Mouse (Mus musculus) forebrain, embryonic 12.5 days (tissue): ENCODE measurements around the gene Mfsd6l. TPM values are rescaled to one million over a fixed set of nuclear protein-coding genes. Genes with fewer than 3 reads are reported as not detected.

Source experiments
- ATAC-seq: fragments of 200-750 bp; cut with Nextera tagmentation; 2 replicates; pipeline ENCODE4 v1.8.0; 2017; ENCODE audit warnings: moderate TSS enrichment; ENCODE audit not compliant: low FRiP score
- H3K27ac ChIP-seq: fragments of 300-500 bp; sonication (generic); 2 replicates; pipeline ENCODE4 v1.5.1; 2016; ENCODE audit warnings: mild to moderate bottlenecking
- H3K27me3 ChIP-seq: fragments of 300-500 bp; sonication (generic); 2 replicates; pipeline ENCODE4 v1.6.1; 2016; ENCODE audit warnings: mild to moderate bottlenecking
- H3K36me3 ChIP-seq: fragments of 300-500 bp; sonication (generic); replicated peaks from 2 replicates; pipeline ENCODE4 v1.6.1; 2016; ENCODE audit warnings: mild to moderate bottlenecking
- H3K4me1 ChIP-seq: fragments of 300-500 bp; sonication (generic); 2 replicates; pipeline ENCODE4 v1.6.1; 2016
- H3K4me2 ChIP-seq: fragments of 300-500 bp; sonication (generic); 2 replicates; pipeline ENCODE4 v1.6.1; 2016; ENCODE audit warnings: mild to moderate bottlenecking, moderate library complexity
- H3K4me3 ChIP-seq: fragments of 300-500 bp; sonication (generic); replicated peaks from 2 replicates; pipeline ENCODE4 v1.5.1; 2016; ENCODE audit warnings: mild to moderate bottlenecking
- H3K9ac ChIP-seq: fragments of 300-500 bp; sonication (generic); 2 replicates; pipeline ENCODE4 v1.6.1; 2016; ENCODE audit warnings: mild to moderate bottlenecking
- H3K9me3 ChIP-seq: fragments of 300-500 bp; sonication (generic); 2 replicates; pipeline ENCODE4 v1.6.1; 2016
- WGBS: fragments of 180-500 bp; shearing (Covaris S2); methylation state at CpG from one replicate; pipeline ENCODE4 v1.1.7; 2016; 5-methylcytosine and 5-hydroxymethylcytosine counted together
- polyA plus RNA-seq: library from polyadenylated mRNA; unstranded; fragments of >200 nt; fragmentation: Nextera tagmentation; extraction: Ambion mirVana; gene quantifications from 2 replicates; pipeline ENCODE4 v1.2.1, GENCODE M21; 2016

Mfsd6l gene
- 0.09 TPM in 1 of 2 replicates, not detected in the other for polyA plus RNA-seq

GRCm38 (mm10) chr11:68555918-68556584, at the start of gene Mfsd6l:
Mfsd6l (plus strand) TSS chr11:68556186.
- H3K4me1 ChIP-seq, result 0 out of 2 replicates have a peak, but pooled peaks cover 6% of the 10 kb centered on the region
- H3K36me3 ChIP-seq, result no peaks in the 10 kb centered on the region
- H3K4me2 ChIP-seq, result peak within 1 kb of the TSS; percentile 38
- WGBS, result 5% methylated on average over 37 of the region's 37 CpGs
- no peak for ATAC-seq
- no peak within 1 kb of the TSS for H3K27ac ChIP-seq
- no peaks in the 10 kb centered on the region for H3K9me3 ChIP-seq
- H3K27me3 ChIP-seq, result peaks cover 19% of the 10 kb centered on the region
- peak within 1 kb of the TSS; percentile 3; the same call in 1 of the 2 replicates for H3K4me3 ChIP-seq
- H3K9ac ChIP-seq, result no peak within 1 kb of the TSS

GRCm38 (mm10) chr11:68507246-68507645, 48.7 kb upstream of the Mfsd6l start:
- no peak overlapping the region for H3K9ac ChIP-seq
- H3K27ac ChIP-seq, result no peak overlapping the region
- no peaks in the 10 kb centered on the region for H3K4me1 ChIP-seq
- H3K9me3 ChIP-seq, result no peaks in the 10 kb centered on the region
- H3K4me3 ChIP-seq, result no peak overlapping the region
- no peak for ATAC-seq
- 89% methylated on average over 7 of the region's 7 CpGs for WGBS
- H3K4me2 ChIP-seq, result no peak overlapping the region
- no peaks in the 10 kb centered on the region for H3K27me3 ChIP-seq
- H3K36me3 ChIP-seq, result no peaks in the 10 kb centered on the region

- Histone ChIP-seq H3K4me1 (no peaks in the 10 kb centered on the region), H3K4me2 (no peak overlapping the region), H3K9ac (no peak overlapping the region), H3K36me3 (no peaks in the 10 kb centered on the region), H3K4me3 (no peak overlapping the region), H3K27ac (no peak overlapping the region), H3K9me3 (no peaks in the 10 kb centered on the region), H3K27me3 (no peaks in the 10 kb centered on the region)
- no peak for ATAC-seq
- WGBS, result 70% methylated on average over 5 of the region's 5 CpGs
Observed at GRCm38 (mm10) chr11:68508619-68509018, 47.4 kb upstream of the Mfsd6l start.

- no peak for ATAC-seq
- no peak overlapping the region for H3K27ac ChIP-seq
- H3K4me3 ChIP-seq, result no peak overlapping the region
- H3K9me3 ChIP-seq, result no peaks in the 10 kb centered on the region
- no peaks in the 10 kb centered on the region for H3K4me1 ChIP-seq
- H3K27me3 ChIP-seq, result no peaks in the 10 kb centered on the region
- no peak overlapping the region for H3K9ac ChIP-seq
- H3K4me2 ChIP-seq, result no peak overlapping the region
- WGBS, result 66% methylated on average over 2 of the region's 2 CpGs
- H3K36me3 ChIP-seq, result no peaks in the 10 kb centered on the region
Observed at GRCm38 (mm10) chr11:68509194-68509593, 46.8 kb upstream of the Mfsd6l start.

GRCm38 (mm10) chr11:68513969-68514368, 42.0 kb upstream of the Mfsd6l start:
- Histone ChIP-seq H3K4me2 (no peak overlapping the region), H3K4me1 (no peaks in the 10 kb centered on the region), H3K27me3 (no peaks in the 10 kb centered on the region), H3K9me3 (no peaks in the 10 kb centered on the region), H3K9ac (no peak overlapping the region), H3K27ac (no peak overlapping the region), H3K36me3 (no peaks in the 10 kb centered on the region), H3K4me3 (no peak overlapping the region)
- no peak for ATAC-seq
- 44% methylated on average over 3 of the region's 3 CpGs for WGBS

GRCm38 (mm10) chr11:68519362-68519761, 36.6 kb upstream of the Mfsd6l start:
- ATAC-seq, result no peak
- H3K9ac ChIP-seq, result no peak overlapping the region
- H3K36me3 ChIP-seq, result no peaks in the 10 kb centered on the region
- H3K9me3 ChIP-seq, result no peaks in the 10 kb centered on the region
- H3K4me1 ChIP-seq, result peaks cover 3% of the 10 kb centered on the region; the same call in 1 of the 2 replicates
- H3K4me3 ChIP-seq, result no peak overlapping the region
- no peaks in the 10 kb centered on the region for H3K27me3 ChIP-seq
- H3K4me2 ChIP-seq, result no peak overlapping the region
- 91% methylated on average over 4 of the region's 4 CpGs for WGBS
- H3K27ac ChIP-seq, result no peak overlapping the region

- Histone ChIP-seq H3K4me1 (peaks cover 3% of the 10 kb centered on the region; the same call in 1 of the 2 replicates), H3K4me3 (no peak overlapping the region), H3K9me3 (no peaks in the 10 kb centered on the region), H3K27me3 (no peaks in the 10 kb centered on the region), H3K4me2 (no peak overlapping the region), H3K27ac (no peak overlapping the region), H3K9ac (no peak overlapping the region), H3K36me3 (no peaks in the 10 kb centered on the region)
- ATAC-seq, result no peak
- 94% methylated on average over 5 of the region's 5 CpGs for WGBS
Observed at GRCm38 (mm10) chr11:68519815-68520214, 36.2 kb upstream of the Mfsd6l start.

GRCm38 (mm10) chr11:68520439-68520838, 35.5 kb upstream of the Mfsd6l start:
- Histone ChIP-seq H3K4me3 (no peak overlapping the region), H3K27me3 (no peaks in the 10 kb centered on the region), H3K9ac (no peak overlapping the region), H3K4me2 (no peak overlapping the region), H3K27ac (no peak overlapping the region), H3K36me3 (no peaks in the 10 kb centered on the region), H3K9me3 (no peaks in the 10 kb centered on the region), H3K4me1 (peaks cover 3% of the 10 kb centered on the region; the same call in 1 of the 2 replicates)
- whole genome bisulfite sequencing, result 93% methylated on average over 2 of the region's 2 CpGs
- ATAC-seq, result no peak

- Histone ChIP-seq H3K9me3 (no peaks in the 10 kb centered on the region), H3K27me3 (no peaks in the 10 kb centered on the region), H3K4me3 (no peak overlapping the region), H3K36me3 (no peaks in the 10 kb centered on the region), H3K4me2 (no peak overlapping the region), H3K4me1 (peaks cover 3% of the 10 kb centered on the region; the same call in 1 of the 2 replicates), H3K9ac (no peak overlapping the region), H3K27ac (no peak overlapping the region)
- no peak for ATAC-seq
- WGBS, result 82% methylated on average over 5 of the region's 5 CpGs
Observed at GRCm38 (mm10) chr11:68521352-68521751, 34.6 kb upstream of the Mfsd6l start.

- H3K9ac ChIP-seq, result no peak overlapping the region
- no peak for ATAC-seq
- H3K4me2 ChIP-seq, result no peak overlapping the region
- no peak overlapping the region for H3K4me3 ChIP-seq
- H3K27ac ChIP-seq, result no peak overlapping the region
- 80% methylated on average over 4 of the region's 4 CpGs for WGBS
- H3K9me3 ChIP-seq, result no peaks in the 10 kb centered on the region
- H3K27me3 ChIP-seq, result peaks cover 10% of the 10 kb centered on the region; the same call in 1 of the 2 replicates
- no peaks in the 10 kb centered on the region for H3K36me3 ChIP-seq
- peaks cover 1% of the 10 kb centered on the region; the same call in 1 of the 2 replicates for H3K4me1 ChIP-seq
Observed at GRCm38 (mm10) chr11:68526441-68526840, 29.5 kb upstream of the Mfsd6l start.

GRCm38 (mm10) chr11:68531066-68531806, 24.8 kb upstream of the Mfsd6l start:
- peaks cover 10% of the 10 kb centered on the region; the same call in 1 of the 2 replicates for H3K27me3 ChIP-seq
- H3K9me3 ChIP-seq, result no peaks in the 10 kb centered on the region
- H3K36me3 ChIP-seq, result no peaks in the 10 kb centered on the region
- WGBS, result 29% methylated on average over 16 of the region's 16 CpGs
- H3K4me1 ChIP-seq, result no peaks in the 10 kb centered on the region
- no peak overlapping the region for H3K9ac ChIP-seq
- H3K27ac ChIP-seq, result no peak overlapping the region
- H3K4me2 ChIP-seq, result no peak overlapping the region
- no peak overlapping the region for H3K4me3 ChIP-seq
- no peak for ATAC-seq

- Histone ChIP-seq H3K4me3 (no peak overlapping the region), H3K9ac (no peak overlapping the region)
- WGBS, result 81% methylated on average over 11 of the region's 11 CpGs
Observed at GRCm38 (mm10) chr11:68531941-68532535, 23.9 kb upstream of the Mfsd6l start.

More at GRCm38 (mm10) chr11:68531941-68532535, 23.9 kb upstream of the Mfsd6l start:
- Histone ChIP-seq H3K4me2 (no peak overlapping the region), H3K27me3 (peaks cover 10% of the 10 kb centered on the region; the same call in 1 of the 2 replicates), H3K9me3 (no peaks in the 10 kb centered on the region), H3K36me3 (no peaks in the 10 kb centered on the region), H3K4me1 (0 out of 2 replicates have a peak, but pooled peaks cover 2% of the 10 kb centered on the region), H3K27ac (no peak overlapping the region)
- no peak for ATAC-seq
